Mouse (Mus musculus) heart, postnatal 36 days (tissue): ENCODE measurements at regions not wholly inside any gene's neighbourhood (a gene's known extent, or its start where the extent isn't known, plus 50 kb on each side); places are given as distances from the start of the nearest gene placed in this dataset.

ENCODE experiments used
- DNase-seq, 2 experiments: peaks; one replicate each; pipeline ENCODE4 v3.0.0; 2021 to 2022
- intact Hi-C: fragments of 180-260 bp; cut with DNase I; formaldehyde crosslinking; loops from one replicate; pipeline ENCODE4 v1.15.1; 2025

DNA sequence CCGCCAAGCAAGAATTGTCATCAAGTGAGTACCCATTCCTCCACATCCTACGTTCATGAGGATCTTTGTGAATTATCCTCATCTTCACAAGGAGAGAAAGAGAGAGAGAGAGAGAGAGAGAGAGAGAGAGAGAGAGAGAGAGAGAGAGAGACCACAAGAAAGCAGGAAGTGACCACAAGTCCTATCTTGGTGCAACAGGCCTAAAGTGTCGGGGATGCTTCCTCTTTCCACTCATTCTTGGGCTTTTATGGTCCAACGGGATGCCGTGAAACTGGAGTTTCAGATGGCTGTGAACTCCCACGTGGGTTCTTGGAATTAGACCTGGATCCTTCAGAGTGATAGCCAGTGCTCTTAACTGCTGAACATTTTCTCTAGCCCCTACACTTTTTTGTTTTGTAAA is 53.1 kb upstream of the Rai14 start:
- DNase-seq = no peak
- intact Hi-C loops = no loop called here

DNA sequence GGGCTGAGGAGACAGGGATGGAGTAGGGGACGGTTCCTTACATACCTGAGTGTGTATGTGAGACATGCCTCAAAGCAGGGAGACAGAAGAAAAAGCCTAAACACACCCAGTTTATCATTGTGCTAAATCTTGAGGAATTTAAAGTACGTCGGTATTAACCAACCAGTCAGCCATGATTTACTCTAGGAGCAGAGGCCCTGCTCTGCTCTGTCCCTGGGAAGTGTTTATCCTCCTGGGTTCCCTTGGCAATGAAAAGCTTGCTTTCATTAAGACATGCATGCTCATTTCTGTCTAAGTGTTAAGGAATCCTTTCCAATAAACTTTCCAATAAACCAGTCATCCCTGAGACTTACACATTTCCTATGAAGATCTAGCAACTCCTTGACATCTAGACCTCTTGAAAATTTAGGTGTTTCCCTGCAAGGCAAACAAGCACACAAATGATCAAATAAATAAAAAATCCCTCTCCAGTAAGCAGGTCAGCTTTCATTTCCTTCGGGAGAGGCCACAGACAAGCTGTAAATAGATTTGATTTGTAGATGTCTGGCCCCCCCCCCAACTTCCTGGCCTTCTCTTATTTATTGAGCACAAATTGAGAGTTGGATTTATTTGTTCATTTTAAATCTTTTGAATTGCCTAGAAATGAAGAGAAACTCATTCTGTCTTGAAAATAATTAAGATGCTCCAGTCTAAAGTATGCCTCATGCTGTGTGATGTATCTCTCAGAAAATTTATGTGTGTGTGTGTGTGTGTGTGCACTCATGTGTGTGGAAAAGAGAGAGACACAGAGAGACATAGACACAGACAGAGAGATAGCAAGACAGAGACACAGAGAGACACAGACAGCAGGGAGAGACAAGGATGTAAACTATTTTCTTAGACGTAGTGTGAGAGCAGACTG is 56.2 kb upstream of the Rai14 start:
- no peak for DNase-seq
- intact Hi-C loops = loop anchor here (5.0 kb wide), 2 partner anchors 47 to 58 kb away; partner anchors contain the start of gene Rai14

DNA sequence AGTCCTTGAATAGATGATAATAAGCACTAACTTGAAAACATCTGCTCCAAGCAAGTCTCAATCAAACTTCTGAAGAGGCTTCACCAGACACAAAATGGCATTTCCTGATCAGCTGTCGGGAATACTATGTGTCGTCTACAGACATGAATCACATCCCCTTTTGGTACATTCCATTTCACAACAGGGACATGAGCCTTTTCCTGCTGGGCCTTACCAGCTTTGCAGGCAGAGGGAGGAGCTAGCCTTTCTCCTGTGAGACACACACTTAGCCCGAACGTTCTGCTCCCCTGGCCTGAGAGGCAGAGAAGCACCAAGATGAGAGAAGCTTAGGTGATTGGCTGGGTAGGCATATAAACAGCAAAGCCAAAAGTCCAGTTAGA is 56.9 kb upstream of the Rai14 start:
- DNase-seq = no peak
- intact Hi-C loops = loop anchor here (5.0 kb wide), 2 partner anchors 46 to 59 kb away; partner anchors contain the start of gene Rai14

DNA sequence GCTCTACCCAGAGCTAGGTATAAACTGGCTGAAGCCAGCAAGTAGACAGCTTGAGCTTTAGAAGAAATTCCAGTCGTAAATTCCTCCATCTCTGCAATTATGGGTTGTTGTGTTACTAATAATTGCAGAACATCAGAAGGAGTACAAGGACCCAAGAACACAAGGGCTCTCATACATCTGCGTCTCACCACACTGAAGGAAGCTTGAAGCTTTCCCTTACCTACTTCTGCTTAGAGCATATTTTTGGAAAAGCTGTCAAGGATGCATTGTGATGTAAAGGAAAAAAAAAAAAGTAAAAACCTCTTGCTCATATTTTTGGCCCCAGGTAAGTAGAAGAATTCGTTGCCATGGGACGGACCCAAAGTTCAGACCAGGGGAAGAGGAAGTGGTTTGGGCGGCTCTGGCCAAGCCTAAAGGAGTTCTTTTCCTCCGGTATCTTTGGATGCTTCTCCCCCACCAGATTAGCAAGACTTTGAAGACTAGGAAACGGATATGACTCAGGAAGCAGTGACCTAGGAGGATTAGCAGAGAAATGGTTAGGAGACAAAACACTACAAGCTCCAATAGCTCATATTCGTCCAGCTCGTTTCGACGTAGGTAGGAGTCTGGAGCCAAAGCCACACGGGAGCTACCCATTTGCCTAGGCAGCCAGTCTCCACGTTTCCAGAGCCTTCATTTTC is 65.7 kb upstream of the Rai14 start:
- intact Hi-C loops = no loop called here
- DNase-seq = peak; percentile 7 to 9

DNA sequence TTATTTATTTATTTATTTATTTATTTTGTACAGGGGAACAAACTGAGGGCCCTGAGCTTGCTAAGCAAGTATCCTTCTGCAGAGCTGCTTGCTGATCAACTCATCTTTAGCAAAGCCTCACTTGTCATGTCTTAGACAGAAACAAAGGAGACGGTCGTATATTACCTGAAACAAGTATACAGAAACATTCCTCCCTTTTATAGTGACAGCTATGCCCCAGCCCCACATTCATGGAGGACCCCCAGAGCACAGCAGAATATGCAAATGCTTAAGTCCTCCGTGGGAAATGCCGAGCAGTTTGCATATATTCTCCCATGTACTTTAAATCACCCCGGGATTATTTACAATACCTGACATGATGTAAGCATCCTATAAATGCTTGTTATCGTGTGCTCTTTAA is 74.9 kb upstream of the Rai14 start:
- no peak for DNase-seq
- intact Hi-C loops = no loop called here

DNA sequence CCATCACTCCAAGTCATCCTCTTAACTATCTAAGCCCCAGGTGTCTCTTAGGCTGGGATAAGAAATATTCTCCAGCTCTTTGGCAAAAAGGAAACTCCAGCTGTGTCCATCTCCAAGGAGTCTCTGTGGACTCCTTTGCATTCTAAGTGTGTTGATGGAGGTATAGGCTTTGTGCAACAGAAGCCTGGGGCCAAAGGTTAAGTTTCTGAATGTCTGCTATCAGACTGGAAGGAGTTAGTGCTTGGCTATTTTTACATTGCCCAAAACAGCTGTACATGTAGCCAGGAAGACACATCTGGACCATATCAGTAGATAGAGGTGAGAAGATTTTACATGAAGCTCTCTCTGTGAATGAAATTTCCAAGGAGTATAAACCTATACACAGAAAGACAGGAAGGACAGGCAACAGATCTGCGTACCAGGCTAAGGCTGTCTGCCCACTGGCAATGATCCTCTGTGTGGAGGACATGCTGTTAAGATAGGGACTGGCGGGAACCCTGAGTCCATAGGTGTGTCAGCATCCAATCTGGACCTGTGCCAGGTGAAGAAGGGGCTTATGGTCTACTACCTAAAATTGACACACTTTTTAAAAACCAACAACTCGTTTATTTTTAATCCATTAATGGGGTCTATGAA is 76.6 kb upstream of the Rai14 start:
- DNase-seq = no peak
- intact Hi-C loops = no loop called here

DNA sequence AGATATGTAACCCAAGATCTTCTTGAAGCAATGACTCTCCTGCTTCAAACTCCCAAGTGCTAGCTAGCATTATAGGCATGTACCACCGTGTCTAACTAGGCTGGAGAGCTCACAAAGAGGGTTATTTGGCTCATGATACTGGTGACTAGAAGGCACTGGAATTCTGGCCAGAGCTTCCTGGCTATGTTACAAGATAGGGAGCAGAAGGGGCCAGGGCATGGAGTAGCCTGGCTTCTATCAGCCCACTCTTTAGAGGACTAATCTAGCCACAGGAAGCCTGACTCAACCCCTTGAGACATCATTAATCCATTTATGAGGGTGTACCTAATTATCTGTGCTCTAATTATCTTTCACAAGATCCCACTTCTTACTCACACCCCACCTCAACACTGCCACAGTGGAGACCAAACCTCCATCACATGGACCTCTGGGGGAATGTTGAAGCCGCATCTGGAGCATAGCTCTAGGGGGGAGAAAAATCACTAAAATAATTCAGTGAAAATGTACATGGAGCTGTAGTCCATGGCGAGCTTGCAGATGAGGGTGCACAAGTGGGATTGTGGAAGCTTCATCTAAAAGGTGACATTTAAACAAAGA is 77.2 kb upstream of the Rai14 start:
- intact Hi-C loops = no loop called here
- no peak for DNase-seq

DNA sequence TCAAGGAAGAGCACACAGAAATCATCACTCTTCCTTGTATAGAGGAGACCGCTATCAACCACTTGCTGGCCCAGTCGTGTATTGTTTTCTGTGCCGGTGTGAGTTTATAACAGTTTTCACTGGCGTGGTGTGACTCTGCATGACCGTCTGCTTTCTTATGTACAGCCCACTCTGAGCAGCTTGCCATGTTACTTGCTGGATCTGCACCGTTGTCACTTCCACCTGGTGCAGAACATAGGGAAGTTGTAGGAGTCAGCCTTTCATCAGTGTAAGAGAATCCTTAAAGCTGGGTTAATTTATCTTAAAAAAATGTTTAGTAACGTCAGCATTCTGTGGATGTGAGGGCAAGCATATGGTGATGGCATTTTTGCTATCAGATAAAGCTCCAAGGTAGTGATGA is 77.7 kb upstream of the Rai14 start:
- intact Hi-C loops = no loop called here
- DNase-seq = no peak

DNA sequence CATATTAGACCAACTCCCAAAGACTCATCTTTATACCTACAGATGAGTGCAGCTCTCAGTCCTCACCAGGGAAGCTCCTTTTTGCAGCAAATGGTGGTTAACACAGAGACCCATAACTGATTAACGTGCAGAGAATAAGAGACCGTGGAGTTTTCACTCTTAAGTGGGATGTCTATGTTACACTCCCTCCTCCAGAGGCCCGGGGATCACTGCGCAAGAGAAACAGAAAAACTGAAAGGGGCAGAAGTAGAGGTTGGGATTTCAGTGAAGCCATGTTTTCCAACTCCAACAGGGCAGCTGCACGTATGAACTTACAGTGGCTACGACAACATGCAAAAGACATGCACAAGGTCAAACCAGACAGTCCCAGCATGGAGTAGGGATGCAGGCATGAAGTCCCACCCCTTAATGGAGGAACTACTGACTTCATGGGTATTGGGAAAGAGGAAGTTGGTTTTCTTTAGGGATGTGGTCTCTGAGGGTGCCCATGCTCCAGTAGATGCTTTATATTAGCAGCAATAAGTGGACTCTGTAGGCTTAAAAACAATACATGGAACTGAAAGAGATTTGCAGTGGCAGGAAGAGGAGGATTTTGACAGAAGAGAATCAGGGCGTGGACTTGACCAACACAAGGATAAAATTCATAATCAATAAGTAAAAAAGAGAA is 80.8 kb upstream of the Rai14 start:
- no peak for DNase-seq
- intact Hi-C loops = no loop called here

DNA sequence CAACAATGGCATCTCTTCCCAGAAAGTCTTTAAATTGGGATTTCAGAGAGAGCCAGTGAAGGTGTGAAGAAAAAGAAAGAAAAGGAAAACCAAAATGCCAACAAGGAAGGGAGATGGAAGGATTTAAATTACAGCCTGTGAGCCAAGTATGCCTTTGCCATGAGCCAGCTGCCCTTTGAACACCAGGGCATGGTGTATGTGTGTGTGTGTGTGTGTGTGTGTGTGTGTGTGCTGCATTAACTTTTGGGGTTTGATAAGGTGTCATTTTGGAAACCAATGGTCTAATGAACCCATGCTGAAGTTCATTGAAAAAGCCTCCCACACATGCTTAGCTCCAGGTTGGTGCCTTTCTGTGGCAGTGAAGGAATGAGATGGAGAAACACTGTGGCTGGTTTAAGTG is 85.2 kb upstream of the Rai14 start:
- no peak for DNase-seq

DNA sequence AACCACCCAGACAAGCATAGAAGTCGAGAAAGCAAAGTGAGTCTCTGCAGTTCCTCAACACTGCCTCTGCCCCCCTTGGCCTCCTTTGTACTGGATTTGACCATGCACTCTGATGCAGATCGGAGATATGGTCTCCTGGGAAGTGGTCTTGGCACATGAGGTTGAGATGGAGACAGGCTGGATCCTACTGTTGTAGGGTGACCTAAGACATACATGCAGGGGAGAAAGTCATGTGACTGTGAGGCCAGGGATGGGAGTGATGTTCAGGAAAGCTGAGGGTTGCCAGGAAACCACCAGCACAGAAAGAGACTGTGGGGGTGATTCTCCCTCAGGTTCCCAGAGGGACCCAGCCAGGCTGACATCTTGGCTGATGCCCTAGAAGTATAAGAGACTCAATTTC is 99.8 kb upstream of the Rai14 start:
- DNase-seq = no peak
- intact Hi-C loops = no loop called here

More for the DNA sequence above, 85.2 kb upstream of the Rai14 start:
- intact Hi-C loops = no loop called here

DNA sequence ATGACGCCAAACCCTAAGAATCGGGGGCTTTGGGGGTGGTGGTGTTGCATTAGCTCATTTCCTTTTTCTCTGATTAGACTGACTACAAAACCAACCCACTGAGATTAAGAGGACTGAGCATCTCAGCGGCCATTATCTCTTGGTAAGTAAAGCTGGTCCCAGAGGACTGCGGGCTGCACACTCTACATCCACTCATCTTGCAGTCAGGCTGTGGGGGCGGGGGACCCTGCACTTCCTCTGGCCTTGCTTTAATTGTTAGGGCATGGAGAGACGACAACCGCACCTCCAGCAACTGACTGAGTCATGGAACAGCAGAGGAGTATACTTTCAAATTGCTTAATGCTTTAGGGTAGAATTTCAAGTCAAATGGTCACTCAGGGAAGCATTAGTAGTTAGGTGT is 100.3 kb upstream of the Rai14 start:
- DNase-seq = peak in 1 of 2 experiments; percentile 22
- intact Hi-C loops = loop anchor here (5.0 kb wide), 1 partner anchor 42 kb away; no protein-coding TSS in a partner anchor

DNA sequence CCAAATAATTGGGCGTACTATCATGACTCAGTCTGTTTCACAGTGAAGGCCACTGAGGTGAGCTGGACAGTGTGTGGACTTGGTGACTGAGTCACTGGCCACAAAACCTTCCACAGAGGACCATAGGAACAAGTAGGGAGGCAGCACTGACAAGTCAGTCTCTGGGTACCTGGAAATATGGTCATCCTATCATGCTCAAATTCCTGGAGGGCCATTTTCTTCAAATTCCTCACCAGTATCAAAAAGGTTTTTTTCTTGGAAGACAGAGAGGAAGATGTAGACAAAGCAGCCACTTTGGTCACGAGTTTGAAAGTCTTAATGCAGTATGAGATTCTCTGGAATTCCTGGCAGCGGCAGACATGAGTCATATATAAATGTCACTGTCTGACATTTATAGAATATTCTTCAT is 101.8 kb upstream of the Rai14 start:
- intact Hi-C loops = loop anchor here (5.0 kb wide), 1 partner anchor 44 kb away; no protein-coding TSS in a partner anchor

DNA sequence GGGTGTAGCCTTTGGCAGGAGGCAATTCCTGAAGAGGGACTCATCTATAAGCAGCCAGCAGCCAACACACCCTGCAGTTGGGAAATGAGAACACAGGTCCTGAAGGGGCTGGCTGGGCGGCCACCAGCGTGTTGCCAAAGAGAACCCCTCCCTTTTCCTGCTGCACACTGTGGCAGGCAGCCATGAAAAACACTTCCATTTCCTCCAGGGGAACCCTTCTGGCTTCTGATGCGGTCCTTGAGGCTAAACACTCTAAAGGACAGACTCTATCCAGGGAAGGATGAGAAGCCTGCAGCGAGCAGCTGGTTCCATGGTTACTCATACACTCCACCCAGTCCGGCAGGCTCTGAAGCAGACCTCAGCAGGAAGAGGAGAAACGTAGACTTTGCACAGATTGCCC is 103.8 kb upstream of the Rai14 start:
- peak; percentile 78 to 81 for DNase-seq
- intact Hi-C loops = loop anchor here (1.0 to 5.0 kb wide), 3 partner anchors 46 to 104 kb away; partner anchors contain the start of gene Rai14

More for the DNA sequence above, 101.8 kb upstream of the Rai14 start:
- DNase-seq = no peak

DNA sequence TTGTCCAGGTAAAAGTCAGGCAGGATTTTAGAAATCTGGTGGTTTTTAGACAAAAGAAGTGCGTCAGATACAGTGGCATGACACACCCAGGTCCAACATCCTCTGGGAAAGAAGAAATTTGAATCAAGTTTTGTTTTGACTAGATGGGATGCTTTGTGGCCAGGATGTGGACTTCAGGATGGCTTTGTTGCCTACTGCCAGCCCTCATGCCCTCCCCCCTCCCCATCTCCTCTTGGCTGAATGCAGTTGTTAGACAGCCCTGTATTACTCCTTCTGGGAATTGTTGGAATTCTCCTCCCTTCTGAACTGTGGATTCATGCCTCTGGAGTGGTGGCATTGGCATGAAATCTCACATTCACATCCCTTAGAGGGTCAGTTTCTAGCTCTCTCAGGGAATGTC is 104.3 kb upstream of the Rai14 start:
- intact Hi-C loops = loop anchor here (1.0 to 5.0 kb wide), 3 partner anchors 46 to 104 kb away; partner anchors contain the start of gene Rai14
- no peak for DNase-seq

DNA sequence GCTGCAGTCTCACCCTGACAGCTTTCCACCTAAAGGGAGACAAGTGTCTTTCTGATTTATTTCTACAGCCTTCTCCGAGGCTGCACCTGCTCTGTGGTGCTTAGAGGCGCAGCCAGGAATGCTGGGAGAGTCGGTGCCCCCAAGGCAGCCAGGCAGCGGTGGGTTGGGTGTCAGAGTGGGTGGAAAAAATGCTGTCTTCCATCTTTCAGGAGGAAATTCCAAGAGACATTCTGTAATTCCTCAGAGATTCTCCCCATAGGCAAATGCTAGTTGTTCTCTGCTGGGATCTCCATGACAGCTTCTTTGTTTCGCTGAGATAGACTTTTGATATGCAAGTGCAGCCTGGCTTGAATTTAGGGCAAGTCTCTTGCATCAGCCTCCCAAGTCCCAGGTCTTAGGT is 109.5 kb upstream of the Rai14 start:
- intact Hi-C loops = no loop called here
- no peak for DNase-seq

DNA sequence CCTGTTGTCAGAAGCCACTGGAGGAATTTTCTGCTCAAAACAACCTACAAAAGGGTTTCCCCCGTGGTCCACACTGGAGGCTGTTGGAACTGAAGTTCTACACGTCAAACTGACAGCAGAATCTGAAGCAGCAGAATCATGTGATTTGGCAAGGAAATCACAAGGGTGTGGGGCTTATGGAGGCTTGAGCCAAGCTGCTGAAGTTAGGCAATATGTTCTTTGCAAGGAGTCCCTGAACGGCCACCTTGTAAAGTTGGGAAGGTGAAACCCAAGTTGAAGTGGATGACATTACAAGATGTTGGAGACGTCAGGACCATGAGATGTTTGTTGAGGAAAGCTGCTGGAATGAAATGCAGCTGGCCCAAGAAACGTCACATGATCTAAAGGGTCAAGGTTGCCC is 115.2 kb upstream of the Rai14 start:
- intact Hi-C loops = no loop called here

DNA sequence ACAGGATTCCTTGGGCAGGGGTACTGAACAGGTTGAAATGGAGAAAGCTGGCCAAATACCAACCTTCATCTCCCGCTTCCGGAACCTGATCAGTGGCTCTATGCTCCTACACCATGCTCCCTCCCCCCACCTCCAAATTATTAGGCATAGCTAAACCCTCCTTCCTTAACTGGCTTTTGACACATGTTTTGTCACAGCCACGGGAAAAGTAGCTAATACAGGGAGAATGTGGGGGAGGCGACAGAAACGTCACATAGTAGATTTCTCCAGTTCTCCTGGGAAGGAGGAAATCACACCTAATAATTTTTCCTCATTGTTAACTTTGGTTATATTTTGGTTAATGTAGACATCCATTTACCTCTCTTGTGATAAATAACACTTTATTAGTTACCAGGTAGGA is 116.1 kb upstream of the Rai14 start:
- DNase-seq = no peak
- intact Hi-C loops = no loop called here

More for the DNA sequence above, 115.2 kb upstream of the Rai14 start:
- DNase-seq = no peak

DNA sequence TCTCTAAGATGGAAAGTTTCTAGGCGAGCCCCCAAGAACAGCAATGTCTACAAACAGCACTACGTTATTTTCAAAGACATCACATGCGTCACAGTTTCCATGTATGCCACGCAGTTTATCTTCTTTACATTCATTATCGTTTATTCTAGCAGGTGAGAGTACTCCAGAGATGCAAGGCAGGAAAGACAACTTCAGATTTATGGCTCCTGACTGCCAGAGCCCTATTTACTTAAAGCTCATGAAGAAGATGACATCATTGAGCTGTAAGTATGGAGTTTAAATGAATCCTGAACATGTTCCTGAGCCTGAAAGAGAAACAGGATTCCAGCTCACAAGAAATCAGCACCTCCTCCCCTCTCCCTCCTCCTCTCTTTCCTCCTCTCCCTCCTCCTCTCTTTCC is 116.7 kb upstream of the Rai14 start:
- DNase-seq = no peak
- intact Hi-C loops = no loop called here

DNA sequence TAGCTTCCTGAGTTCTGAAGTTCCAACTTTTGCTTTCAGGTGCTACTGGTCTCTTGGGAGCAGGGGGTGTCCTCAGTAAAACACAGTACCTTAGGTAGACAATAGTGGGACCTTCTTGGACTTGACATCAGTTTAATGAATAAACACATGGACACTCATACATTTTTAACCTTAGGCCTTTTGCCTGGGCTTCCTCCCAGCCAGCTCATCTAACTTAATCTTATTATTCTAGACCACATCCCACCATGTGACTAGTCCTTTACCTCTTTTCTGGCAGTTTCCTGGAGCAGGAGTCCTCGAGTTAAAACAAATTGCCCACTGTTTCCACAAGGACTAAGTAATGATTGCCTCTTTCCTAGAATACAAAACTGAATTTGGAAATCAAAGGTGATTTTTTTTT is 117.9 kb upstream of the Rai14 start:
- no peak for DNase-seq
- intact Hi-C loops = no loop called here
